Mouse (Mus musculus): ENCODE results near the gene Rgs17. TPM values are rescaled to one million over a fixed set of nuclear protein-coding genes. Genes with fewer than 3 reads are reported as not detected.

Rgs17 gene
- total RNA-seq, 4 experiments from 2014 or later = 56.4 to 66.4 (median 58.1) TPM

GRCm38 (mm10) chr10:5824779-5825178 is 97.4 kb downstream of the Rgs17 start:
- peak; percentile 12 to 28 for DNase-seq (ENCODE audit: low spot score in 2 of 2)

- DNase-seq (ENCODE audit: low spot score in 2 of 2) = peak; percentile 89 to 94
Observed at GRCm38 (mm10) chr10:5823740-5824491, 98.3 kb downstream of the Rgs17 start, which contains the start of gene Mtrf1l. Gene Mtrf1l (minus strand): TSS chr10:5823910.

- no peak for DNase-seq (ENCODE audit: low spot score in 2 of 2)
Observed at GRCm38 (mm10) chr10:5823291-5823739, 98.9 kb downstream of the Rgs17 start.

- no peak for DNase-seq (ENCODE audit: low spot score in 2 of 2)
Observed at GRCm38 (mm10) chr10:5818772-5819171, 103.4 kb downstream of the Rgs17 start.

GRCm38 (mm10) chr10:5815968-5816367 is 106.2 kb downstream of the Rgs17 start:
- DNase-seq (ENCODE audit: low spot score in 2 of 2) = no peak

GRCm38 (mm10) chr10:5813724-5814123 is 108.5 kb downstream of the Rgs17 start:
- DNase-seq (ENCODE audit: low spot score in 2 of 2) = no peak

GRCm38 (mm10) chr10:5807683-5808082 is 114.5 kb downstream of the Rgs17 start:
- no peak for DNase-seq (ENCODE audit: low spot score in 2 of 2)

- DNase-seq (ENCODE audit: low spot score in 2 of 2) = no peak
Observed at GRCm38 (mm10) chr10:5806996-5807395, 115.2 kb downstream of the Rgs17 start.

- no peak for DNase-seq (ENCODE audit: low spot score in 2 of 2)
Observed at GRCm38 (mm10) chr10:5806416-5806815, 115.8 kb downstream of the Rgs17 start.

- DNase-seq (ENCODE audit: low spot score in 2 of 2) = peak in 1 of 2 experiments; percentile 92
Observed at GRCm38 (mm10) chr10:5805731-5806307, 116.4 kb downstream of the Rgs17 start.

- DNase-seq (ENCODE audit: low spot score in 2 of 2) = peak; percentile 88 to 100
Observed at GRCm38 (mm10) chr10:5805243-5805730, 116.9 kb downstream of the Rgs17 start, which contains the start of gene Fbxo5. Gene Fbxo5 (minus strand): TSS chr10:5805600.

- DNase-seq (ENCODE audit: low spot score in 2 of 2) = peak in 1 of 2 experiments; percentile 30
Observed at GRCm38 (mm10) chr10:5804691-5805156, 117.5 kb downstream of the Rgs17 start.

- no peak for DNase-seq (ENCODE audit: low spot score in 2 of 2)
Observed at GRCm38 (mm10) chr10:5803739-5804138, 118.5 kb downstream of the Rgs17 start.

- DNase-seq (ENCODE audit: low spot score in 2 of 2) = no peak
Observed at GRCm38 (mm10) chr10:5802866-5803265, 119.3 kb downstream of the Rgs17 start.

- no peak for DNase-seq (ENCODE audit: low spot score in 2 of 2)
Observed at GRCm38 (mm10) chr10:5800490-5800889, 121.7 kb downstream of the Rgs17 start.

GRCm38 (mm10) chr10:5798069-5798468 is 124.1 kb downstream of the Rgs17 start:
- DNase-seq (ENCODE audit: low spot score in 2 of 2) = no peak

- peak in 1 of 2 experiments; percentile 21 for DNase-seq (ENCODE audit: low spot score in 2 of 2)
Observed at GRCm38 (mm10) chr10:5790657-5791056, 131.5 kb downstream of the Rgs17 start.

- no peak for DNase-seq (ENCODE audit: low spot score in 2 of 2)
Observed at GRCm38 (mm10) chr10:5786923-5787322, 135.3 kb downstream of the Rgs17 start.
